ENCODE assay signal across 10 mouse cellular contexts in genomic region chr3:156643710-156644363, GRCm38 (mm10).
DNase-seq lines count a peak whose midpoint lies in the region; ATAC-seq and TF ChIP-seq lines count a peak whose summit lies in the region.
"Had no signal": no experiment of that assay in that cellular context is flagged by ENCODE, and none has a peak within 500 bp of the region (broad histone marks: within the 10 kb centered on the region; RNA-seq: fewer than 3 reads in every experiment).

No protein-coding gene starts in this region.

- H3K4me2 ChIP-seq in forebrain, embryonic 14.5 days (ENCODE audit: low read length): no peak overlapping the region
- H3K4me2 ChIP-seq: liver, embryonic 13.5 days; stomach, embryonic 15.5 days had no signal

- H3K36me3 ChIP-seq in E14TG2a.4 (ENCODE audit: insufficient read depth, low read length): no peaks in the 10 kb centered on the region
- H3K36me3 ChIP-seq in forebrain, embryonic 14.5 days (ENCODE audit: control insufficient read depth, insufficient read depth, low read length): no peaks in the 10 kb centered on the region
- H3K36me3 ChIP-seq: liver, embryonic 13.5 days; stomach, embryonic 15.5 days had no signal

- peak; percentile 76 for ATAC-seq in forebrain, embryonic 14.5 days

- no peaks in the 10 kb centered on the region for H3K27me3 ChIP-seq in E14TG2a.4 (ENCODE audit: insufficient read depth, low read length)
- no peaks in the 10 kb centered on the region for H3K27me3 ChIP-seq in forebrain, embryonic 14.5 days (replicated peaks; ENCODE audit: control insufficient read depth, insufficient read depth, low read length)
- H3K27me3 ChIP-seq: liver, embryonic 13.5 days; stomach, embryonic 15.5 days had no signal

- no peak overlapping the region for H3K9ac ChIP-seq in forebrain, embryonic 14.5 days (ENCODE audit: low read length)
- H3K9ac ChIP-seq: liver, embryonic 13.5 days; stomach, embryonic 15.5 days had no signal

- peak; percentile 5 for DNase-seq in kidney, adult 18-20 months
- no peak for DNase-seq in kidney, adult 11 months
- peak; percentile 69 for DNase-seq in ZHBTc4 (ENCODE audit: low read depth, low spot score)
- peak; percentile 73 for DNase-seq in forebrain, embryonic 14.5 days (ENCODE audit: low spot score)
- peak; percentile 31 for DNase-seq in layer of hippocampus, adult 9-11 months
- peak; percentile 43 for DNase-seq in retina, postnatal 7 days (ENCODE audit: low read depth, low spot score)
- no peak for DNase-seq in gastrocnemius, postnatal 25 days
- DNase-seq: liver, embryonic 13.5 days had no signal

- no peak overlapping the region for H3K4me3 ChIP-seq in E14TG2a.4 (replicated peaks; ENCODE audit: low read length)
- H3K4me3 ChIP-seq in forebrain, embryonic 14.5 days (ENCODE audit: low read depth, low read length): no peak overlapping the region
- H3K4me3 ChIP-seq: liver, embryonic 13.5 days; stomach, embryonic 15.5 days had no signal

- no peaks in the 10 kb centered on the region for H3K4me1 ChIP-seq in E14TG2a.4 (replicated peaks; ENCODE audit: low read depth, low read length)
- H3K4me1 ChIP-seq in forebrain, embryonic 14.5 days (ENCODE audit: control insufficient read depth, insufficient read depth, low read length): no peaks in the 10 kb centered on the region
- H3K4me1 ChIP-seq: liver, embryonic 13.5 days; stomach, embryonic 15.5 days had no signal

- WGBS in forebrain, embryonic 14.5 days: 78% methylated on average over 3 of the region's 3 CpGs

- peak; percentile 79 for TF ChIP-seq CTCF in E14TG2a.4 (conservative IDR thresholded peaks at IDR 0.05; ENCODE audit: low read length)

- H3K9me3 ChIP-seq in E14TG2a.4 (ENCODE audit: low read length): no peaks in the 10 kb centered on the region
- H3K9me3 ChIP-seq in forebrain, embryonic 14.5 days (replicated peaks; ENCODE audit: control insufficient read depth, low read length): no peaks in the 10 kb centered on the region
- H3K9me3 ChIP-seq: liver, embryonic 13.5 days; stomach, embryonic 15.5 days had no signal

- no peak overlapping the region for H3K27ac ChIP-seq in forebrain, embryonic 14.5 days (ENCODE audit: low read depth, low read length)
- H3K27ac ChIP-seq: liver, embryonic 13.5 days; stomach, embryonic 15.5 days had no signal

Comparison
In these comparisons a context has a peak if more than half of its experiments do, and no peak if none do; other contexts are left out.
1. DNase-seq: peak in kidney, adult 18-20 months (single experiment), ZHBTc4 (single experiment), forebrain, embryonic 14.5 days (single experiment), layer of hippocampus, adult 9-11 months (single experiment) and retina, postnatal 7 days (single experiment); none in kidney, adult 11 months (single experiment) and gastrocnemius, postnatal 25 days (single experiment).